Mouse (Mus musculus) hindbrain, embryonic 14.5 days (tissue): ENCODE data around the gene Acp6. TPM values are rescaled to one million over a fixed set of nuclear protein-coding genes. Genes with fewer than 3 reads are reported as not detected.
"Not testable (repeated sequence)": the region's sequence is repeated elsewhere in the genome, so short reads cannot be mapped to it uniquely, and the experiment has no call there.

ENCODE experiments used
- ATAC-seq: fragments of 200-750 bp; cut with Nextera tagmentation; 2 replicates; pipeline ENCODE4 v1.8.0; 2017; ENCODE audit warnings: moderate number of reproducible peaks, mild to moderate bottlenecking, moderate TSS enrichment, moderate library complexity; ENCODE audit not compliant: low FRiP score
- DNase-seq: peaks from one replicate; pipeline ENCODE4 v3.0.0-alpha.2; 2015; ENCODE audit warnings: low spot score
- H3K27ac ChIP-seq: fragments of 300-500 bp; sonication (generic); 2 replicates; pipeline ENCODE4 v1.5.1; 2014; ENCODE audit warnings: mild to moderate bottlenecking, moderate library complexity
- H3K27me3 ChIP-seq: fragments of 300-500 bp; sonication (generic); 2 replicates; pipeline ENCODE4 v1.6.1; 2014; ENCODE audit warnings: mild to moderate bottlenecking, low read length, mixed read lengths; ENCODE audit not compliant: control insufficient read depth, insufficient read depth
- H3K36me3 ChIP-seq: fragments of 300-500 bp; sonication (generic); replicated peaks from 2 replicates; pipeline ENCODE4 v1.6.1; 2014; ENCODE audit not compliant: control insufficient read depth, insufficient read depth
- H3K4me1 ChIP-seq: fragments of 300-500 bp; sonication (generic); replicated peaks from 2 replicates; pipeline ENCODE4 v1.6.1; 2014; ENCODE audit warnings: antibody characterized with exemption, low read length, mixed read lengths; ENCODE audit not compliant: control insufficient read depth, insufficient read depth
- H3K4me2 ChIP-seq: fragments of 300-500 bp; sonication (generic); replicated peaks from 2 replicates; pipeline ENCODE4 v1.6.1; 2014; ENCODE audit warnings: mild to moderate bottlenecking, moderate library complexity
- H3K4me3 ChIP-seq: fragments of 300-500 bp; sonication (generic); replicated peaks from 2 replicates; pipeline ENCODE4 v1.5.1; 2014; ENCODE audit warnings: mild to moderate bottlenecking, low read length
- H3K9ac ChIP-seq: fragments of 300-500 bp; sonication (generic); 2 replicates; pipeline ENCODE4 v1.6.1; 2014
- H3K9me3 ChIP-seq: fragments of 300-500 bp; sonication (generic); 2 replicates; pipeline ENCODE4 v1.6.1; 2016; ENCODE audit warnings: low read length; ENCODE audit not compliant: control insufficient read depth
- WGBS: fragments of 180-500 bp; shearing (Covaris S2); extraction: QIAGEN DNeasy Blood & Tissue Kit; methylation state at CpG from one replicate; pipeline ENCODE4 v1.1.7; 2014; 5-methylcytosine and 5-hydroxymethylcytosine counted together
- polyA plus RNA-seq: library from polyadenylated mRNA; unstranded; fragments of >200 nt; fragmentation: Nextera tagmentation; extraction: Ambion mirVana; gene quantifications from 2 replicates; pipeline ENCODE4 v1.2.1, GENCODE M21; 2014

Acp6 gene
- polyA plus RNA-seq: 14.1 and 16.6 TPM in 2 replicates

- WGBS: under 1% methylated on average over 54 of the region's 54 CpGs
These were observed at the start of gene Acp6 for GRCm38 (mm10) chr3:97158611-97159508. TSS of gene Acp6 (plus strand) at chr3:97158777.

DNA sequence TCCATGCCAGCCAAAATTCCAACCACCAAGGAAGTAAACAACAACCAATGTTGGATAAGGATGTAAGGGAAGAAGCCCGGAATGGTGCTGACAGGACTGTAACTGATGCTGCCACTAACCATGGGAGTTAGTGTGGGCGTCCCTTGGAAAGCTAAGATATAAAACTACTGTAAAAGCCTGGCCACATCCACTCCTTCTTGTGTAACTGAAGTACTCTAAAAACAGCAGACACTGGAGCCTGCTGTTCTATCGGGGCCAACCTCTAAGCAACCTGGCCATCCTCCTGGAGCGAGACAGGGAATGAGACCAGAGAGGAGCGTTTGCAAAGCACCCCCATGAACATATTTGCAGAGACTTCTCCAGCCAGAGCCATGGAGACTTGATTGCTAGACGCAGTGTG is 41.1 kb upstream of the Acp6 start:
- H3K4me3 ChIP-seq: no peak overlapping the region
- WGBS: 95% methylated on average over 6 of the region's 6 CpGs
- H3K9me3 ChIP-seq: peaks cover 7% of the 10 kb centered on the region; the same call in 1 of the 2 replicates
- DNase-seq (no peak), ATAC-seq (no peak)
- no peak overlapping the region for H3K9ac ChIP-seq
- no peaks in the 10 kb centered on the region for H3K27me3 ChIP-seq
- H3K27ac ChIP-seq: no peak overlapping the region
- H3K4me1 ChIP-seq: no peaks in the 10 kb centered on the region
- no peak overlapping the region for H3K4me2 ChIP-seq
- H3K36me3 ChIP-seq: no peaks in the 10 kb centered on the region

More at GRCm38 (mm10) chr3:97158611-97159508, at the start of gene Acp6:
- DNase-seq (peak; percentile 91), ATAC-seq (peak; percentile 94)
- Histone ChIP-seq H3K4me1 (peaks cover 8% of the 10 kb centered on the region), H3K4me3 (peak within 1 kb of the TSS; percentile 58), H3K27ac (peak within 1 kb of the TSS; percentile 67), H3K27me3 (no peaks in the 10 kb centered on the region), H3K9me3 (no peaks in the 10 kb centered on the region), H3K36me3 (no peaks in the 10 kb centered on the region), H3K4me2 (peak within 1 kb of the TSS; percentile 74), H3K9ac (peak within 1 kb of the TSS; percentile 65)

DNA sequence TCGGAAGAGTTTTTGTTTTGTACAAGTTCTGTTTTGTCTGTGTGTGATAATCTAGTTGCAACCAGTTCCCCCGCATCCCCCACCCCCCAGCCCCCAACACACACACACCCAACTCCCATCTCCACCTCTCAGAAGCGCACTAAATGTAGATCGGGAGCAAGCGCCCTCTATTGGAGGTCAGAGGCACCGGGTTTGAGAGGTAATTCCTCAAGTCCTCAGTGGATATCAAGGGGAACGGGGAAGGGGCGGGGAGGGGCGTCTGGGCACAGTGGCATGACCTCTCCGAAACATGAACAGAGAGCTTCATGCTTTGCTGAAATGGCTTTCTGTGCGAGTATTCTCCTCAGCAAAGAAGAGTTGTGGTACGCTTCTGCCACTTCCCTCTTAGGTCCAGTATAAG is 40.3 kb upstream of the Acp6 start:
- H3K27me3 ChIP-seq: no peaks in the 10 kb centered on the region
- H3K4me2 ChIP-seq: no peak overlapping the region
- H3K27ac ChIP-seq: no peak overlapping the region
- 57% methylated on average over 12 of the region's 12 CpGs for WGBS
- DNase-seq (no peak), ATAC-seq (no peak)
- no peaks in the 10 kb centered on the region for H3K36me3 ChIP-seq
- no peak overlapping the region for H3K9ac ChIP-seq
- H3K9me3 ChIP-seq: peaks cover 7% of the 10 kb centered on the region; the same call in 1 of the 2 replicates
- no peak overlapping the region for H3K4me3 ChIP-seq
- H3K4me1 ChIP-seq: no peaks in the 10 kb centered on the region

DNA sequence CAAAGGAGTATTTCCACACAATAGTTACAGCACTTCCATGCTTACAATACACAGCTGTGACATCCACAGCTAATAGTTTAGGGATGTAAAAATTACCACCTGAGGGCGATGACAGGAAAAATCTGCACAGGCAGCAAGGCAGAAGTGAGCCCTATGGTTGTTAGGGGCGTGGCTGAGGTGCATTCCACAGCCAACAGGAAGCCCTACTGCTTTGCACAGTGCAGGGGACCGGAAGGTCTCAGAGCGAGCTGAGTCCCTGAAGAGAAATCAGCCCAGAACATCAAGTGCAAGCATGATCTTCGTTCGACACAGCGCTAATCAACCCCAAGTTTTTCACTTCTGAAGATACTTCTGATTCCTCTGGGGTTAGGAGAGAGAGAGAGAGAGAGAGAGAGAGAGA is 34.4 kb upstream of the Acp6 start:
- no peak overlapping the region for H3K27ac ChIP-seq
- DNase-seq: no peak
- ATAC-seq: no peak
- H3K4me2 ChIP-seq: no peak overlapping the region
- H3K4me3 ChIP-seq: no peak overlapping the region
- no peaks in the 10 kb centered on the region for H3K4me1 ChIP-seq
- no peaks in the 10 kb centered on the region for H3K27me3 ChIP-seq
- no peaks in the 10 kb centered on the region for H3K36me3 ChIP-seq
- H3K9ac ChIP-seq: no peak overlapping the region
- H3K9me3 ChIP-seq: no peaks in the 10 kb centered on the region
- 61% methylated on average over 7 of the region's 7 CpGs for whole genome bisulfite sequencing

- ATAC-seq: no peak
- DNase-seq: no peak
- Histone ChIP-seq H3K27ac (no peak overlapping the region), H3K4me1 (no peaks in the 10 kb centered on the region), H3K36me3 (no peaks in the 10 kb centered on the region), H3K9ac (no peak overlapping the region), H3K9me3 (peaks cover 4% of the 10 kb centered on the region; the same call in 1 of the 2 replicates), H3K4me2 (no peak overlapping the region), H3K4me3 (no peak overlapping the region), H3K27me3 (no peaks in the 10 kb centered on the region)
- 81% methylated on average over 4 of the region's 4 CpGs for WGBS
These were observed 29.2 kb upstream of the Acp6 start for GRCm38 (mm10) chr3:97129410-97129809.

DNA sequence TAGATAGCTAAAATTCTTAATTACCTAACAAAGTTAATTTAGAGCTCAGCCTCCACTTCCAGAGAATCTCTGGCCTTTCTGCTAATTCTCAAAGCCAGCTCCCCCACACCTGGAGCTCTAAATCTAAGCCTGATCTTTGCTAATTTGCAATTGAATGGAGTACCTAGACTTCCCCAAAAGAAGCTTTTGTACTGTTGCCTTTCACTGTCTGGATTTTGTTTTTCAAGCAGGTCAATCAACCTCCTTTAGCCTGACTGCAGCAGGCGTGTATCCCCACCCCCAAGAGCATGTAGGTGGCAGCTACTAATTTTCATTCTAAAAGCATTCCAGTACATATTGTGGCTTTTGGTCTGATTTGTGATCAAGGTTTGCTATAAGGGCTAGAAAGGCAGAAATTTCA is 20.9 kb upstream of the Acp6 start:
- not testable (repeated sequence) for H3K9ac ChIP-seq, DNase-seq, H3K4me3 ChIP-seq, H3K27ac ChIP-seq, H3K4me2 ChIP-seq, H3K4me1 ChIP-seq, H3K36me3 ChIP-seq, H3K9me3 ChIP-seq, H3K27me3 ChIP-seq, ATAC-seq
- 56% methylated on average over 1 of the region's 1 CpGs for WGBS

- no peak overlapping the region for H3K4me2 ChIP-seq
- ATAC-seq: no peak
- H3K36me3 ChIP-seq: no peaks in the 10 kb centered on the region
- WGBS: 57% methylated on average over 2 of the region's 2 CpGs
- no peak overlapping the region for H3K9ac ChIP-seq
- H3K4me3 ChIP-seq: no peak overlapping the region
- H3K27me3 ChIP-seq: no peaks in the 10 kb centered on the region
- no peak overlapping the region for H3K27ac ChIP-seq
- no peak for DNase-seq
- H3K9me3 ChIP-seq: no peaks in the 10 kb centered on the region
- no peaks in the 10 kb centered on the region for H3K4me1 ChIP-seq
These were observed 7.5 kb upstream of the Acp6 start for GRCm38 (mm10) chr3:97151092-97151491.

- Histone ChIP-seq H3K36me3 (no peaks in the 10 kb centered on the region), H3K27ac (no peak overlapping the region), H3K4me2 (no peak overlapping the region), H3K9me3 (no peaks in the 10 kb centered on the region), H3K4me3 (no peak overlapping the region), H3K27me3 (no peaks in the 10 kb centered on the region), H3K9ac (no peak overlapping the region), H3K4me1 (peaks cover 8% of the 10 kb centered on the region)
- 90% methylated on average over 6 of the region's 6 CpGs for WGBS
- DNase-seq (no peak), ATAC-seq (no peak)
These were observed 2.1 kb upstream of the Acp6 start for GRCm38 (mm10) chr3:97156431-97156830.

DNA sequence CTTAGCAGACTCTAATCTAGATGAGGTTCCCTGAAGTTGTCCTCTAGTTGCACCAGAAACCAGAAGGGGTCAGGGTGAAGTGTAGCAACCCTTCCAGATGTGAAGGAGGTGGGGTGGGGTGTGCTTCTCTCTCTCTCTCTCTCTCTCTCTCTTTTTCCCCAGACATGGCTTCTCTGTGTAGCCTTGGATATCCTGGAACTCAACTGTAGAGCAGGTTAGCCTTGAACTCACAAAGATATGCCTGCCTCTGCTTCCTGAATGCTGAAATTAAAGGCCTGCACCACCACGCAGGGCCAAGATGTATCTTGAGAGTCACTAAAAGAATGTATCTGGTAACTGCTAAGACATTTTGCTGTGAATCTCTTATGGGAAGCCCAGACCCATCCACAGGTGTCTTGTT is 1.3 kb upstream of the Acp6 start:
- peaks cover 8% of the 10 kb centered on the region for H3K4me1 ChIP-seq
- DNase-seq: no peak
- H3K9ac ChIP-seq: no peak overlapping the region
- H3K9me3 ChIP-seq: no peaks in the 10 kb centered on the region
- H3K27me3 ChIP-seq: no peaks in the 10 kb centered on the region
- H3K36me3 ChIP-seq: no peaks in the 10 kb centered on the region
- no peak overlapping the region for H3K4me2 ChIP-seq
- no peak overlapping the region for H3K4me3 ChIP-seq
- no peak for ATAC-seq
- no peak overlapping the region for H3K27ac ChIP-seq
- WGBS: 88% methylated on average over 1 of the region's 1 CpGs
